Mouse (Mus musculus) bone marrow macrophage, adult 2 months (primary cell): ENCODE measurements around the gene Tat.

Experiments used
- CTCF ChIP-seq: IDR thresholded peaks from 2 replicates; pipeline ENCODE4 v1.5.1; 2012; ENCODE audit warnings: low read depth, mild to moderate bottlenecking, low read length, moderate library complexity
- POLR2A ChIP-seq: IDR thresholded peaks from 2 replicates; pipeline ENCODE4 v1.6.1; 2012; ENCODE audit warnings: mild to moderate bottlenecking, low read depth, low read length, borderline replicate concordance

- no peak for TF ChIP-seq CTCF
- TF ChIP-seq POLR2A: no peak
These were observed 45.0 kb upstream of the Tat start for GRCm38 (mm10) chr8:109945153-109945632.
